Mouse (Mus musculus) left cerebral cortex, postnatal 4 days (tissue): ENCODE measurements around the gene Tubb4a. TPM values are rescaled to one million over a fixed set of nuclear protein-coding genes. Genes with fewer than 3 reads are reported as not detected.
"Not testable (repeated sequence)": the region's sequence is repeated elsewhere in the genome, so short reads cannot be mapped to it uniquely, and the experiment has no call there.

Experiments used
- DNase-seq: peaks from one replicate; pipeline ENCODE4 v3.0.0-alpha.2; 2022
- intact Hi-C: fragments of 180-260 bp; cut with DNase I; formaldehyde crosslinking; loops from one replicate; pipeline ENCODE4 v1.15.1; 2025
- total RNA-seq, 2 experiments: library from RNA; stranded (reverse); gene quantifications; 2 replicates each; pipeline ENCODE4 v1.2.3; 2021

Tubb4a gene
- total RNA-seq, 2 experiments from 2014 or later = 308 to 337 TPM

GRCm38 (mm10) chr17:57060231-57060801, 27.3 kb downstream of the Tubb4a start:
- DNase-seq = peak; percentile 96
- intact Hi-C loops = no loop called here

- intact Hi-C loops = no loop called here
- peak; percentile 89 for DNase-seq
These were observed 28.1 kb downstream of the Tubb4a start, which contains the start of gene Slc25a23 for GRCm38 (mm10) chr17:57059486-57059977. Gene Slc25a23, minus strand, starts transcription at chr17:57059863.

- intact Hi-C loops = no loop called here
These were observed 28.6 kb downstream of the Tubb4a start, which contains the start of gene Crb3 for GRCm38 (mm10) chr17:57058891-57059485. Gene Crb3, plus strand, starts transcription at chr17:57059105.

GRCm38 (mm10) chr17:57056246-57056645, 31.3 kb downstream of the Tubb4a start:
- DNase-seq = no peak
- intact Hi-C loops = no loop called here

More at GRCm38 (mm10) chr17:57058891-57059485, 28.6 kb downstream of the Tubb4a start, which contains the start of gene Crb3:
- peak; percentile 52 for DNase-seq

GRCm38 (mm10) chr17:57051679-57052078, 35.9 kb downstream of the Tubb4a start:
- intact Hi-C loops, DNase-seq: not testable (repeated sequence)

GRCm38 (mm10) chr17:57048816-57049215, 38.8 kb downstream of the Tubb4a start:
- intact Hi-C loops = no loop called here
- no peak for DNase-seq

- intact Hi-C loops = no loop called here
- DNase-seq = peak; percentile 29
These were observed 40.2 kb downstream of the Tubb4a start for GRCm38 (mm10) chr17:57047406-57047805.

- no peak for DNase-seq
- intact Hi-C loops = no loop called here
These were observed 46.0 kb downstream of the Tubb4a start, which contains the start of gene Slc25a41 for GRCm38 (mm10) chr17:57041554-57041953. Gene Slc25a41, minus strand, starts transcription at chr17:57041654.

- intact Hi-C loops = no loop called here
- DNase-seq = no peak
These were observed 48.6 kb downstream of the Tubb4a start for GRCm38 (mm10) chr17:57038978-57039377.

GRCm38 (mm10) chr17:57032854-57033253, 54.7 kb downstream of the Tubb4a start:
- intact Hi-C loops = no loop called here

GRCm38 (mm10) chr17:57031661-57032420, 55.7 kb downstream of the Tubb4a start:
- intact Hi-C loops = no loop called here
- DNase-seq = peak; percentile 93

More at GRCm38 (mm10) chr17:57032854-57033253, 54.7 kb downstream of the Tubb4a start:
- no peak for DNase-seq

- intact Hi-C loops = no loop called here
- peak; percentile 99 for DNase-seq
These were observed 56.5 kb downstream of the Tubb4a start, which contains the start of gene Khsrp for GRCm38 (mm10) chr17:57030931-57031660. Gene Khsrp, minus strand, starts transcription at chr17:57031522.

Other genes with a start within 250 kb of the Tubb4a start
- gene Acsbg2, start 213.3 kb downstream of the Tubb4a start, total RNA-seq = not detected
- gene 1700061G19Rik, start 212.3 kb downstream of the Tubb4a start, total RNA-seq = under 1 TPM; 0.16 to 0.56 TPM
- gene Mllt1, start 152.4 kb downstream of the Tubb4a start, total RNA-seq = 100 to 1,000 TPM; 104 to 114 TPM
- not detected for gene Acer1, start 105.7 kb downstream of the Tubb4a start, total RNA-seq
- 10 to 100 TPM; 46.2 to 49.1 TPM for gene Clpp, start 97.5 kb downstream of the Tubb4a start, total RNA-seq
- gene Alkbh7, start 90.4 kb downstream of the Tubb4a start, total RNA-seq = 10 to 100 TPM; 28.2 to 32.3 TPM
- gene Pspn, start 87.8 kb downstream of the Tubb4a start, total RNA-seq = not detected
- 10 to 100 TPM; 50.8 to 51.0 TPM for gene Gtf2f1, start 76.5 kb downstream of the Tubb4a start, total RNA-seq
- not detected for gene Gm17949, start 76.3 kb downstream of the Tubb4a start, total RNA-seq
- gene Khsrp, start 56.3 kb downstream of the Tubb4a start, total RNA-seq = 100 to 1,000 TPM; 140 to 144 TPM
- not detected for gene Slc25a41, start 46.1 kb downstream of the Tubb4a start, total RNA-seq
- under 1 TPM; 0.40 to 0.97 TPM for gene Crb3, start 28.7 kb downstream of the Tubb4a start, total RNA-seq
- gene Slc25a23, start 27.9 kb downstream of the Tubb4a start, total RNA-seq = 100 to 1,000 TPM; 188 to 219 TPM
- 1 to 10 TPM; 1.2 to 1.4 TPM for gene Dennd1c, start 9.3 kb downstream of the Tubb4a start, total RNA-seq
- gene Tnfsf9, start 17.5 kb upstream of the Tubb4a start, total RNA-seq = 1 to 10 TPM; 1.7 to 2.0 TPM
- gene Cd70, start 62.0 kb upstream of the Tubb4a start, total RNA-seq = not detected
- not detected for gene Tnfsf14, start 106.4 kb upstream of the Tubb4a start, total RNA-seq
- gene C3, start 140.4 kb upstream of the Tubb4a start, total RNA-seq = 1 to 10 TPM in 1 of 2 experiments, under 1 TPM in 1; 0.46 to 1.2 TPM
- 10 to 100 TPM; 11.7 to 12.6 TPM for gene Gpr108, start 160.7 kb upstream of the Tubb4a start, total RNA-seq
- gene Trip10, start 161.7 kb upstream of the Tubb4a start, total RNA-seq = 1 to 10 TPM; 5.1 to 6.1 TPM
- 1 to 10 TPM; 2.1 to 2.3 TPM for gene Vav1, start 191.3 kb upstream of the Tubb4a start, total RNA-seq